Mouse (Mus musculus): ENCODE measurements around the gene Mrpl36. TPM values are rescaled to one million over a fixed set of nuclear protein-coding genes. Genes with fewer than 3 reads are reported as not detected.

Mrpl36 gene
- total RNA-seq (2023) = 24.9 TPM

GRCm38 (mm10) chr13:73327827-73328698, at the start of gene Mrpl36, which contains the start of gene Ndufs6:
Mrpl36 (plus strand) TSS chr13:73328513.
Ndufs6 (minus strand) TSS chr13:73328542.

Other genes with a start within 250 kb of the Mrpl36 start
- gene Irx4, start 68.0 kb upstream of the Mrpl36 start, total RNA-seq (2023) = not detected
- 49.3 TPM for gene Ndufs6, start within 50 bp of the Mrpl36 start, total RNA-seq (2023)
- gene Lpcat1, start 138.7 kb downstream of the Mrpl36 start, total RNA-seq (2023) = 39.4 TPM
- gene Slc6a3, start 208.2 kb downstream of the Mrpl36 start, total RNA-seq (2023) = not detected